Mouse (Mus musculus): Measurements from ENCODE around the gene Foxa3. TPM values are rescaled to one million over a fixed set of nuclear protein-coding genes. Genes with fewer than 3 reads are reported as not detected.
A peak's percentile ranks its signal among the peaks of the same experiment; 100 is the strongest.

Foxa3 gene
- total and polyA plus RNA-seq, 3 experiments: not detected

- H3K36me3 ChIP-seq (ENCODE audit: control insufficient read depth in 1 of 2, insufficient read depth in 2 of 2, low read length in 2 of 2): peaks cover 0 to 15% of the 10 kb centered on the region in 2 experiments; a peak in 3 of 4 replicates
- H3K4me1 ChIP-seq (ENCODE audit: control insufficient read depth in 1 of 2, insufficient read depth in 2 of 2, low read length in 2 of 2): peaks cover 5 to 21% of the 10 kb centered on the region in 2 experiments; a peak in 3 of 4 replicates
- TF ChIP-seq ZMIZ1 (IDR thresholded peaks at IDR 0.05; ENCODE audit: low read depth, low read length) (no peak), CHD2 (IDR thresholded peaks at IDR 0.05; ENCODE audit: low read length) (no peak), ETS1 (IDR thresholded peaks at IDR 0.05; ENCODE audit: low read depth, low read length) (no peak), TBP (IDR thresholded peaks at IDR 0.05; ENCODE audit: low read depth, low read length) (no peak), EP300 (IDR thresholded peaks at IDR 0.05; ENCODE audit: low read depth in 1 of 2, low read length in 2 of 2) (no peak), UBTF (IDR thresholded peaks at IDR 0.05; ENCODE audit: borderline replicate concordance, insufficient read depth, low read depth, low read length) (no peak), CHD1 (IDR thresholded peaks at IDR 0.05; ENCODE audit: low read depth, low read length) (no peak), MAX (IDR thresholded peaks at IDR 0.05; ENCODE audit: low read length) (no peak), NRF1 (IDR thresholded peaks at IDR 0.05; ENCODE audit: insufficient read depth, low read depth, low read length, poor library complexity, severe bottlenecking) (no peak), E2F4 (IDR thresholded peaks at IDR 0.05; ENCODE audit: borderline replicate concordance, low read depth, low read length) (no peak), NELFE (IDR thresholded peaks at IDR 0.05; ENCODE audit: low read depth, low read length) (no peak), MEF2A (IDR thresholded peaks at IDR 0.05; ENCODE audit: extremely low read depth, insufficient replicate concordance, low read depth, low read length, poor library complexity, severe bottlenecking) (no peak), CTCF (IDR thresholded peaks at IDR 0.05 in 2 of 3, conservative IDR thresholded peaks at IDR 0.05 in 1 of 3; ENCODE audit: control insufficient read depth in 1 of 3, insufficient read depth in 1 of 3, low read depth in 2 of 3, low read length in 3 of 3, poor library complexity in 1 of 3, severe bottlenecking in 1 of 3) (no peak), USF2 (IDR thresholded peaks at IDR 0.05; ENCODE audit: borderline replicate concordance in 1 of 2, insufficient read depth in 1 of 2, low read depth in 1 of 2, low read length in 2 of 2) (no peak), ELF1 (IDR thresholded peaks at IDR 0.05; ENCODE audit: low read depth, low read length) (no peak), JUND (IDR thresholded peaks at IDR 0.05; ENCODE audit: low read depth, low read length) (no peak)
- H3K4me3 ChIP-seq (ENCODE audit: control insufficient read depth in 1 of 2, insufficient read depth in 1 of 2, low read depth in 2 of 2, low read length in 2 of 2): peak overlapping the region; percentile 56 to 65
- DNase-seq (ENCODE audit: low read depth, low spot score): no peak
- peak overlapping the region; percentile 84 for H3K27ac ChIP-seq (ENCODE audit: control insufficient read depth, low read depth, low read length)
- no peaks in the 10 kb centered on the region for H3K9me3 ChIP-seq (replicated peaks; ENCODE audit: insufficient read depth, low read length)
- peak overlapping the region; percentile 88 for H3K9ac ChIP-seq (ENCODE audit: control insufficient read depth, low read depth, low read length, poor library complexity, severe bottlenecking)
- no peaks in the 10 kb centered on the region for H3K27me3 ChIP-seq (ENCODE audit: control insufficient read depth in 1 of 2, insufficient read depth in 2 of 2, low read length in 2 of 2)
- peaks cover 30% of the 10 kb centered on the region for H3K79me2 ChIP-seq (ENCODE audit: control insufficient read depth, insufficient read depth, low read length, poor library complexity)
These were observed 21.2 kb downstream of the Foxa3 start for GRCm38 (mm10) chr7:19002115-19002514.

GRCm38 (mm10) chr7:19001807-19002085, 21.6 kb downstream of the Foxa3 start:
- TF ChIP-seq CHD1 (IDR thresholded peaks at IDR 0.05; ENCODE audit: low read depth, low read length) (0 out of 2 replicates have a peak, but pooled peaks have one; percentile 60), ZC3H11A (IDR thresholded peaks at IDR 0.05; ENCODE audit: low read depth, low read length) (no peak)
- peak overlapping the region; percentile 84 for H3K27ac ChIP-seq (ENCODE audit: control insufficient read depth, low read depth, low read length)
- H3K36me3 ChIP-seq (ENCODE audit: control insufficient read depth in 1 of 2, insufficient read depth in 2 of 2, low read length in 2 of 2): peaks cover 0 to 15% of the 10 kb centered on the region in 2 experiments; a peak in 3 of 4 replicates
- DNase-seq (ENCODE audit: low read depth, low spot score): no peak
- no peaks in the 10 kb centered on the region for H3K27me3 ChIP-seq (ENCODE audit: control insufficient read depth in 1 of 2, insufficient read depth in 2 of 2, low read length in 2 of 2)
- H3K4me1 ChIP-seq (ENCODE audit: control insufficient read depth in 1 of 2, insufficient read depth in 2 of 2, low read length in 2 of 2): peaks cover 5 to 21% of the 10 kb centered on the region in 2 experiments; a peak in 3 of 4 replicates
- H3K4me3 ChIP-seq (ENCODE audit: control insufficient read depth in 1 of 2, insufficient read depth in 1 of 2, low read depth in 2 of 2, low read length in 2 of 2): peak overlapping the region; percentile 56 to 67
- peak overlapping the region; percentile 88 for H3K9ac ChIP-seq (ENCODE audit: control insufficient read depth, low read depth, low read length, poor library complexity, severe bottlenecking)
- no peaks in the 10 kb centered on the region for H3K9me3 ChIP-seq (replicated peaks; ENCODE audit: insufficient read depth, low read length)
- H3K79me2 ChIP-seq (ENCODE audit: control insufficient read depth, insufficient read depth, low read length, poor library complexity): peaks cover 30% of the 10 kb centered on the region

Data from MEL (cell line).